Mouse (Mus musculus) cerebellum, adult 2 months (tissue): Measurements from ENCODE around the gene Pgf. TPM values are rescaled to one million over a fixed set of nuclear protein-coding genes. Genes with fewer than 3 reads are reported as not detected.

Source experiments
- DNase-seq, 2 experiments: peaks; one replicate each; pipeline ENCODE4 v3.0.0; 2021
- H3K27ac ChIP-seq: fragments of 200-500 bp; 2 replicates; pipeline ENCODE4 v1.5.1; 2012; ENCODE audit warnings: low read length, control low read depth, inconsistent platforms; ENCODE audit not compliant: insufficient read depth
- H3K27me3 ChIP-seq: fragments of 200-500 bp; 2 replicates; pipeline ENCODE4 v1.6.1; 2012; ENCODE audit warnings: inconsistent platforms, mild to moderate bottlenecking, low read length, moderate library complexity; ENCODE audit not compliant: control insufficient read depth, insufficient read depth
- H3K4me1 ChIP-seq: fragments of 200-500 bp; 2 replicates; pipeline ENCODE4 v1.6.1; 2011; ENCODE audit warnings: low read length; ENCODE audit not compliant: control insufficient read depth, insufficient read depth
- H3K4me3 ChIP-seq: fragments of 200-500 bp; replicated peaks from 2 replicates; pipeline ENCODE3; 2011; ENCODE audit warnings: mild to moderate bottlenecking, low read depth, low read length, control low read depth; ENCODE audit not compliant: insufficient read depth
- CTCF ChIP-seq: fragments of 200-500 bp; IDR thresholded peaks from 2 replicates; pipeline ENCODE4 v1.5.1; 2011; ENCODE audit warnings: low read depth, mild to moderate bottlenecking, control low read depth, low read length, moderate library complexity, borderline replicate concordance; ENCODE audit not compliant: insufficient read depth
- POLR2A ChIP-seq: fragments of 200-500 bp; IDR thresholded peaks from 2 replicates; pipeline ENCODE4 v1.6.1; 2011; ENCODE audit warnings: low read length, control low read depth, borderline replicate concordance; ENCODE audit not compliant: insufficient read depth
- WGBS: fragments of 180-500 bp; shearing (Covaris S2); methylation state at CpG from one replicate; pipeline ENCODE4 v1.1.7; 2018; 5-methylcytosine and 5-hydroxymethylcytosine counted together
- polyA plus RNA-seq: library from polyadenylated mRNA; depleted of rRNA; stranded (reverse); fragments of >200 nt; gene quantifications from 2 replicates; pipeline ENCODE4 v1.2.3, GENCODE M21; 2012

Gene Pgf
- polyA plus RNA-seq, 1 experiment = 6.1 TPM

DNA sequence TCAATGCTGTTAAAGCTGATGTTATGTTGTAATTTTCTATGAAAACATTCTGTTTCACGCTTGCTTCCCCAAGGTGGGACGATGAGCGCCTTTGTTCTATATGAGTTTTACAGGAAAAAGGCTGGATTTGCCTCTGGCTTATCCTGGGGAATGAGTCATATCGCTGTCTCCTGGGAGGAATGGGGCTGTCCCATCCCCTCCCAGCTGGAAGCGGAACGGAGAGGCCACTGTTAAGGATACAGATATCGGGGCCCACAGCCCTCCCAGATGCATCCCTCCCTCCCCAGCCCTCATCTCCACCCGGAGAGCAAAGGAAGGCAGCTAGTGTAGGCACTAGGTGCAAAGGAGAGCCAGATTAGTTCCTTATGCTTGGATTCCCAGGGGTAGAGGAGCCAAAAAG lies 8.2 kb upstream of the Pgf start:
- no peaks in the 10 kb centered on the region for H3K27me3 ChIP-seq
- H3K4me3 ChIP-seq = no peak overlapping the region
- TF ChIP-seq CTCF (no peak), POLR2A (no peak)
- WGBS = 63% methylated on average over 8 of the region's 8 CpGs
- DNase-seq = no peak
- H3K27ac ChIP-seq = no peak overlapping the region
- H3K4me1 ChIP-seq = no peaks in the 10 kb centered on the region

DNA sequence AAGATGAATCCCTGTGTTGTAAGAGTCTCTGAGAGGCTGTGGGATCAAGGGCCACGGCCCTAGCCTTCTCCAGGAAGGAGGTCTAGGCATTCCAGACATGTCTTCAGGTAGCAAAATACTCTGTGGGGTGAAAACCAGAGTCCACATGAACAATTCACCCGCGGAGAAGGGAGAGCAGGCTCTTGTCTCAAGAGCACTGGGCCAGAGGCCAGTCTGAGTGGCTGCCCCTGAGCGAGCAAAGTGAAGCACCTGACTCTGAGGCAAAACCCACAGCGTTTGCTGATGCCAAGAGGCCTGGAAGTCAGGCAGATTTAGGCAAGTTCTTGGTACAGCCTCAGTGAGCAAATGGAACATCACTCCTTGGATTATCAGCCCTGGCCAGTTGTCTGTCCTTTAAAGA lies 6.5 kb upstream of the Pgf start:
- WGBS = 39% methylated on average over 5 of the region's 5 CpGs
- Histone ChIP-seq H3K27ac (no peak overlapping the region), H3K4me3 (no peak overlapping the region), H3K27me3 (no peaks in the 10 kb centered on the region), H3K4me1 (no peaks in the 10 kb centered on the region)
- no peak for DNase-seq
- TF ChIP-seq POLR2A (no peak), CTCF (no peak)

GRCm38 (mm10) chr12:85182898-85183297 lies 5.3 kb upstream of the Pgf start:
- no peak for TF ChIP-seq POLR2A
- no peak for TF ChIP-seq CTCF
- Histone ChIP-seq H3K4me3 (no peak overlapping the region), H3K27me3 (no peaks in the 10 kb centered on the region), H3K27ac (no peak overlapping the region), H3K4me1 (no peaks in the 10 kb centered on the region)
- WGBS = 22% methylated on average over 5 of the region's 5 CpGs
- DNase-seq = no peak

DNA sequence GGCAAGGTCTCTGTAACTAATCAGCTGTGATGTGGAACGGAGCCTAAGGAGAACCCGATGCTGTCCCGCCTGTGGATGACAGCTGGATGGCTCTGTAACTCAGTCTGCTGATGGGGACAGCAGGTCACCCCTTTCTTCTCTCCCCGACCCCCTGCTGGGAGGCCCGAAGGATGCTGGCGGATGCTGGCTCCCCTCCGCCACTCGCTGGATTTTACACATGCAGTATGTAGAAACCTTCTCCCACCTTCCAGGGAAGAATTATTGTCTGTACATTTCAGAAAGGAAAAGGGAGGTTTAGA lies 4.7 kb upstream of the Pgf start:
- no peak for DNase-seq
- no peaks in the 10 kb centered on the region for H3K4me1 ChIP-seq
- H3K27me3 ChIP-seq = no peaks in the 10 kb centered on the region
- H3K27ac ChIP-seq = no peak overlapping the region
- TF ChIP-seq CTCF = no peak
- TF ChIP-seq POLR2A = no peak
- WGBS = 13% methylated on average over 8 of the region's 8 CpGs
- no peak overlapping the region for H3K4me3 ChIP-seq

DNA sequence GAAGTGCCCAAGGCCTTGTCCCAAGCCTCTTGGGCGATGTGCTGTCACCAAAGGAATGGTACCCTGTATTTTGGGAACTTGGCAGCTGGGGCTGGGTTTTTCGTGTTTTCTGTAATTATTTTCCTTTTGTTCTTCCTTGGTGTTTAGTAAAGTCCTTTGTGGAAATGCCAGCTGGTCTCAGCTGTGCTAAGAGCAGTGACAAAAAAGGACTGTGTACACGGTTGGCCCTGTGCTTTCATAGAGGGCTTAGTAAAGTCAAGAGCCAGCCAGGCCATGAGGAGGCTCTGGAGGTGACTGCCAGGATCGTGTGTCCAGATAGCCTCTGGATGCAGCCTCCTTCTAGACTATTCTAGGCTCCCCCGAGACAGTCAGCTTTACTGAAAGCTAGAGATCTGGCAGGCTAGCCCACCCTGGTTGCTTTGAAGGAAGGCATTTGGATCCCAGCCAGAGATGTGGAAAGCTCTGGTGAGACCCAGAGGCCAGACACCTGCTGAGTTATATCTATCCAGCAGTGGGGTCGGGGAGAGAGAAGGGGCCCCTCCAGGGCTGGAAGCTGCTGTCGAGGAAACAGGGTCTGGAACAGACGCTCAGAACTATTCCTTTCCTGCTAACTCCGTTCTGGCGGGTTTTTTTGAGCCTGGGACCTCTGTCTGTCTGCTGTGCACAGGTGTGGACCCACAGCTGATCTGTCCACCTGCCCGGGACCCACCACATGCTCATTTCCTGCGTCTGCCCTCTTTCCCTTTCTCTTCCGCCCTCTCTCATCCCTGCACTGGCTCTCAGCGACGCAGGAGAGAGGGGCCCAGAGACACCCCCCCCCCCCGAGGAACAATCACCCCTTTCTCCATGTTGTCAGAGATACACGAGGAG lies 4.1 kb upstream of the Pgf start:
- 23% methylated on average over 16 of the region's 17 CpGs for WGBS
- H3K27me3 ChIP-seq = no peaks in the 10 kb centered on the region
- DNase-seq = no peak
- no peak overlapping the region for H3K4me3 ChIP-seq
- peaks cover 2% of the 10 kb centered on the region; the same call in 1 of the 2 replicates for H3K4me1 ChIP-seq
- no peak overlapping the region for H3K27ac ChIP-seq
- TF ChIP-seq CTCF (no peak), POLR2A (no peak)

- Histone ChIP-seq H3K27ac (no peak overlapping the region), H3K27me3 (no peaks in the 10 kb centered on the region), H3K4me3 (no peak overlapping the region), H3K4me1 (peaks cover 15% of the 10 kb centered on the region)
- 81% methylated on average over 2 of the region's 2 CpGs for WGBS
- no peak for TF ChIP-seq CTCF
- no peak for TF ChIP-seq POLR2A
- DNase-seq = no peak
Measured at GRCm38 (mm10) chr12:85178294-85178693, 704 bp upstream of the Pgf start.

DNA sequence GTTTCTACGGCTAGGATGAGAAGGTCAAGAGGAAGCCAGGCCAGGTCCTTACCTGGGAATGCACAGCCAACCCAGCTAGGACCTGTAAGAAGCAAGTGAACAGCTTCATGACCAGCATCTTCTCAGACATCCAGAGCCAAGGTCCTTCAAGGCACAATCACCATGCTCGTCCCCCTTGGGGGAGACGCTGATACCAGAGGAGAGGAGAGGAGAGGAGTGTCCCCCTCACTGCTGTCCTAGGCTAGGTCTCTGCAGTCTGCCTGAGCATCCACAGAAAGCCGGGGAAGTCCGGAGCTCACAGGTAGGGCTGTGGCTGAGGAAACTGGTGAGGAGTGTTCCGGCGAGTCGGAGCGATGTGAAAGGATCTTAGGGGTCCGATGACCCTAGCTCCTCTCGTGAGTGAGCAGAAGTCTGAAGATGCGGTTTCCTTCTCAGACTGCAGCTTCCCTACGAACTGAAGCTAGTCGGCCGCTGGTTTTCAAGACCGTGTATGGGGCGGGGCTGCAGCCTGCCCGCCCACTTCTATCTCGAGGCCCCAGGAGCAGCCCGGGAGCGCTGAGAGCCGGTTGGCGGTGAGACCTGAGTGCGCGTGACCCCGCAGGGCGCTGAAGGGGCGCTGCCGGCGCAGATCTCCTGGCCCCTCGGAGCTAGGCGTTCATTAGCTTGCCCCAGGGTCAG lies 605 bp downstream of the Pgf start:
- DNase-seq = no peak

More for the DNA sequence above, 605 bp downstream of the Pgf start:
- Histone ChIP-seq H3K27ac (no peak overlapping the region), H3K4me1 (peaks cover 15% of the 10 kb centered on the region), H3K4me3 (peak overlapping the region; percentile 45), H3K27me3 (no peaks in the 10 kb centered on the region)
- no peak for TF ChIP-seq POLR2A
- WGBS = 12% methylated on average over 32 of the region's 32 CpGs
